Mouse (Mus musculus): ENCODE results near the gene Hoga1. TPM values are rescaled to one million over a fixed set of nuclear protein-coding genes. Genes with fewer than 3 reads are reported as not detected.
A peak's percentile ranks its signal among the peaks of the same experiment; 100 is the strongest.
"Not testable (repeated sequence)": the region's sequence is repeated elsewhere in the genome, so short reads cannot be mapped to it uniquely, and the experiment has no call there.

The Hoga1 gene
- total RNA-seq, 2 experiments from 2014 or later: 7.1 to 8.8 TPM

DNA sequence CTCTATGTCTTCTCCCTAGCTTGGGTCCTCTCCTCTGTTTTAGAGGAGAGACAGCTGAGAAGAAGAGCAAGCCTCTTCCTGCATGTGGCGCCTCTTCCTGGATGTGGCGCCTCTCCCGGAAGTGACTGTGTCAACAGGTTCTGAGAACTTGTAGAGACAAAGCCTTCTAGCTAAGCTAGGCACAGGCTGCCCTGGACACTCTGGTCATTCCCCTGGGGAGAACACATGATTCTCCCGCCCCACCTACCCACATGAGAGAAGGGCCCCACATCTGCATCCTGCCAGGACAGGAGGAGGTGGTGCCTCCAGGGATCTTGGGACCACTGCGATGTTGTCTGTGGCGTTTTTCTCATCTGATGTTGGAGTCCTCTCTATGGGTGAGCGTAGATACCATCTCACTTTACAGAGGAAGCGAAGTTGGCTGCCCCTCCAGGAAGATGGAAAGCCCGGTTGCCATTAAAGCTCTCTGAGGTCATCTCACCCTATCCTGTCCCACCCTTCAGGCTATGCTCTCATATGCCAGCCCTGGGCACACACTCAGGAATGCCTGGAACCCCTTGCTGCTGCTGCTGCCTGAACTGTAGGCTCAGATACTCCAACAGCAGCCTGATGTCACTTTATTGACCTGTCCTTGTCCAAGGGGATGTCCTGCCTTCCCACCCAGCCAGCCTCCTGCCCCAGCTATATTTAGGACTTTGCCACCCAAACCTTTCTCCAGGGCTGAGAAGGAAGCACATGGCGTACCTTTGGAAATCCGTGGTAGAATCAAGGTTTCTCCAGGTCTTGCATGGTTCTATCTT, 23.2 kb downstream of the Hoga1 start:
- DNase-seq (ENCODE audit: low spot score in 2 of 2): no peak

DNA sequence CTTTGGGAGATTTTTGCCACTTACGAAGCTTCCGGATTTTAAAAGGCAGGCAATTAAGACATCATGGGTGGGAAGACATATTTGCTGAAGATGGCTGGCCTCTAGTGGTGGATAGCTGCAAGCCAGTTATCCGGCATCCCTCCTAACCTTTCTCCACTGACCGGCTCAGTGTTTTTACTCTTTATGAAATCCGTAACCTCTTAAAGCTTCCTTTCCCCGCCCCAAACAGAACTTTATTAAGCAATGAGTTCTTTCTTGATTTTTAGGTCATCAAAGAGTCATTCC, 23.8 kb downstream of the Hoga1 start:
- no peak for DNase-seq (ENCODE audit: low spot score in 2 of 2)

DNA sequence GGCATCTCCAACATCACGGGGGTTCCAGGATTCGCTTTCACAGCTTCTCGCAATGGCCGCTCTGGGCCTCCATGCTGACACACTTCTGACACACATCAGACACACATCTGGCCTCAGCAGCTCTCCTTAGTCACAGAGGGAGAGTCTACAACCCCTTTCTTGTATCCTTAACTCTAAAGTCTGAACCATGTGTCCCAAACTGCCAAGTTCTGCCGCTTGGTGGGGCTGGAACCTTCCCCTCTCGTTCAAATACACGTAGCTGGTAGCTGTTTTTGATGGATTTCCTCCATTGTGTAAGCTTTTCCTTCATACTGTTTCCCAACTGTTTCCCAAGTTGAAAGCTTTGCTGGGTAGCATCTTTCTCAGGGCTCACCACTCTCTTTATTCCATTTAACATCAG, 25.8 kb downstream of the Hoga1 start:
- DNase-seq (ENCODE audit: low spot score in 2 of 2): no peak

DNA sequence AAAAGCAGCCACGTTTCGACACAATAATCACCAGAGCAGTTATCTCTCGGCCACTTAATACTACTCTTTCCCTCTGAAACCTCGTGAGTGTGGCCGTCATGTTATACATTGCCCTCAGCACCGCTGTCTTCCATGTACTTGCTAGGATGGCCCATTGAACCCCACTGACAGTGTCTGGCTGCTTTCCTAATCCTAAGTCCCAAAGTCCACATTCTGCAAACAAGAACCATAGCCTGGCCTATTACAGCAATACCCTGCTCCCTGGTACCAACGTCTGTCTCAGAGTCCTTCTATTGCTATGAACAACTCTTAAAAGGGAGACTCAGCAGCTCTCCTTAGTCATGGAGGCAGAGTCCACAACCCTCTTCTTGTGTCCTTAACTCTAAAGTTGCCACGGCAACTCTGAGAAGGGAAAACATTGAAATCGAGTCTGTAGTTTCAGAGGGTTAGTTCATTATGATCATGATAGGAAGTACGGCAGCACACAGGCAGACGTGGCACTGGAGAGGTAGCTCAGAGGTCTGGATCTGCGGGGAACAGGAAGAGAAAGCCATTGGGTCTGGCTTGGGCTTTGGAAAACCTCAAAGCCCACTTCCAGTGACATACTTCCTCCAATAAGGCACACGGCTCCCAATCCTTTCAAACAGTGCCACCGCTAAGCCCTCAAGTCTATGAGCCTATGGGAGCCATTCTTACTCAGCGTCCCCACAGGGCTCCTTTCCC, 26.6 kb downstream of the Hoga1 start:
- DNase-seq (ENCODE audit: low spot score in 2 of 2): no peak

DNA sequence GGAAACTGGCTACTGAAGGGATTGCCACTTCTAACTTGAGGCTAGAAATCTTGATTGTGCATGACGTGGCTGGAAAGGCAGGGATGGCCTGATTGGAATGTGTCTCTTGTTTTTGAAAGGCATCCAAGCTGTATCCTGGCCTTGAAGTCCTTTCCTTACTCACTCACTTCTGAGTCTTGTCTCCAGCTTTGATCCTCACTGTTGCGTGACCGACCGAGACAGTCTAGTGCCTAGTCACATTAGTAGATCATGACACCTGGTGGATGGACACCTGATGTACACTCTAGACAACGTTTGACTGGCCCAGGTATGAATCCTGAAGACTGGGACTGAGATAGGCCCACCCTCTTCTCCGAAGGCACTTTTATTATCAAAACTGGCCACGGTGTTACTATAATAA, 27.4 kb downstream of the Hoga1 start:
- DNase-seq (ENCODE audit: low spot score in 2 of 2): no peak

DNA sequence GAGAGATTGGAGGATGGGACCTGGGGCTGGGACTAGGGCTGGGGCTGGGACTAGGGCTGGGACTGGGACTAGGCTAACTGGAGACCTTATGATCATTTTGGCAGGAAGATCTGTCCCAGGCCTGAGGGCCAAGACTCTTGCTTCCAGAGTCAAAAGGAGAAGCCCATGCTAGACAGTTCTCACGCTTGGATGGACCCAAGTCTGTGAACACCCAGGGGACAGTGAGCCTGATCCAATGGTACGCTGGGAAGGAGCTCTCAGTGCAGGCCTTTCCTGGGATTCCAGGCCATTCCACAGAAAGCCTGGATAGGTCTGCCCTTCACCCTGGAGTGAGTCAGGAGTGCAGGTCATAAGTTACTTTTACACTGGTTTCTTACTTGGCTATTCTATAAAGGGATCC, 29.6 kb downstream of the Hoga1 start:
- no peak for DNase-seq (ENCODE audit: low spot score in 2 of 2)

DNA sequence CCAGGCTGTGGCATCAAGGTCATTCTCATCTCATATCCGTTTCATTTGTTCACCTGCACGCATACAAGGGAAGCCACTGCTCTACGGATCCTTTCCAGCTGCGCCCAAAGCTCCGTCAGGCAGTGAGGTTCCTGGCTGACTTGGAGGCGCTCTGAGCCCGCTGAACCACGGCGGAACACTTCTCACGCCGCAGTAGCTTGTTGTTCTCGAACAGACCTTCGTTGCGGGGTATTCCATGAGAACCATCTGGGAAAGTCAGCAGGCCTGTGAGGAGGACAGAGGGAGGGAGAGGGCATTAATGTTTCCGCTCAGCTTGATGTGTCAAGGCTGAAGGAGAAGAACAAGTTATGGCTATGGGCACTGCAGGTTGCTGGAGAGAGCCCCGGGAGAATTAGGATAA, 30.6 kb downstream of the Hoga1 start:
- DNase-seq (ENCODE audit: low spot score in 2 of 2): no peak

DNA sequence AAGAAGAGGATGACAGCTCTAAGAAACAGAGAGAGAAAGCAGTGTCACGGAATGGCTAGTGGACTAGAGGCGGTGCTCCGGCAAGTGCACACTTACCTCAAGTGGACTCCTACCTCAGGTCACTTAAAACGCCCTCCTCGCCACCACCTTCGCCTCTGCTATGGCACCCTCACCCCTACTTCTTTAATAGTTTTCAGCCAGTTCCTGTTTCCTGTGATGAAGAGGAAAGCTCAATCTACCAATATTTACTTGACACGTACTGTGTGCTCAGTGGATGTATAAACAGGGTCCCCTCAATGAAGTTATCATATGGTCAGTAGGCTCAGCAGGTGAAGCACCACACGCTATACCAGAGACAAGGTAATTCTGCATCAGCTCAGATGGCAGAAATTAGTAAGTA, 33.2 kb downstream of the Hoga1 start:
- DNase-seq (ENCODE audit: low spot score in 2 of 2): no peak

DNA sequence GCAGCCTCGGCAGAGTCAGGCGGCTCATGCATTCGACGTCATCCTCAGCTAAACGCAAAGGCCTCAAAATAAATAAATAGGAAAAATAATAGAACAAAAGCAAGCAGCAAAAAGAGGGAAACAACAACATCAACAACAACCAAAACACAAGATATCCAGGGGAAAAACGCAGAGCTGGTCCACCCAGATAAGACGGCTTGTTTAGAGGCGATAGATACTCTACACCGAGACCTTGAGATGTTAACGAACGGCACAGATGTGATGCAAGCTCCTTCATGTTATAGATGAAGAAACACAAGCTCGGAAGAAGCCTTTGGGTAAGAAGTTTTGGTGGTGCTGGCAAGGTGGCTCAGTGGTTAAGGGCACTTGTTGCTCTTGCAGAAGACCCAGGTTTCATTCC, 33.6 kb downstream of the Hoga1 start:
- no peak for DNase-seq (ENCODE audit: low spot score in 2 of 2)

DNA sequence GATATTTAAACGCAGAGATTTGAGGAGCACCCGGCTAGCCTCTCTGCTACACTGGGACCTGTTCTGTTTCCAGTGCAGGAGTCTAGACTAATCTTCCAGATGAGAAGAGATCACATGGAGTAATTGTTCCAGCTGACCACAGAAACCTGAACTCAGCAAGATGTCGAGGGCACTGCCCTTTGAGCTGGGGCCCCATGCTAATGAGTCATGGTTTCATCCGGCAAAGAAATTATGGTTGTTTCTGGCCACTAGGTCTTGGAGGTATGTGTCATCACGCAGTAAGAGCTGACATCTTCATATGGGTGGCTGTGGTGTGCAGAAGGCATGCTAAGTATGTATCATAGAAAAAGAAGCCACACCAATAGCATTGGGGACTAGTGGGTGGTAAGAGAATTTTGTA, 34.5 kb downstream of the Hoga1 start:
- no peak for DNase-seq (ENCODE audit: low spot score in 2 of 2)

DNA sequence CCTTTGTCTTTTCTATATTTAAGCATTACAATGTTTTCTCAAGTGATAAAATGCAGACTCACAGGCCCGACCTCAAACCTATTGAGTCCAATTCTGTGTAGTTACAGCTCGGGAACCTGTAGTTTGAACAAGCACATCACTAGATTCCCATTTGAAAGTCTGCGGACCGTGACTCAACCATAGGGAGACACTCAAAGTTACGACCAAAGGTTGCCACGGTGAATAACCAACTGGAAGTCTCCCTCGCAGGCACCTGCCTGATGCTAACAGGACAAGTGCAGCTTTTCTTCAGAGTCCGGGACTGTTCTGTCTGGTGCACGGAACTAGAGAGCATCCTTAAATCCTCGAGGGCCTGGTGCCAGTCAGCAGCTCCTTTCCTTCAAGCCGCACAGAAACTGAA, 35.1 kb downstream of the Hoga1 start:
- no peak for DNase-seq (ENCODE audit: low spot score in 2 of 2)

DNA sequence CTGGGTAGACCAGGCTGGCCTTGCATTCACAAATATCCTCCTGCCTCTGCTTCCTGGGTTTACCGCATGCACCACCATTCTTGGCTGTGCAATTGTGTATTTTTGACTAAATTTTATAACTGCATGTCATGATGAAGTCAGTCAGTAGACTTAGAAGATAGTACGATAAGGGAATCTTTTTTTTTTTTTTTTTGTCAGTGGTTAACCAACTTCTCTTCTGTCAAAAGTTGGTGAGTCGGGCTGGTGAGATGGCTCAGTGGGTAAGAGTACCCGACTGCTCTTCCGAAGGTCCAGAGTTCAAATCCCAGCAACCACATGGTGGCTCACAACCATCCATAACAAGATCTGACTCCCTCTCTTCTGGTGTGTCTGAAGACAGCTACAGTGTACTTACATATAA, 36.2 kb downstream of the Hoga1 start:
- DNase-seq (ENCODE audit: low spot score in 2 of 2): not testable (repeated sequence)

DNA sequence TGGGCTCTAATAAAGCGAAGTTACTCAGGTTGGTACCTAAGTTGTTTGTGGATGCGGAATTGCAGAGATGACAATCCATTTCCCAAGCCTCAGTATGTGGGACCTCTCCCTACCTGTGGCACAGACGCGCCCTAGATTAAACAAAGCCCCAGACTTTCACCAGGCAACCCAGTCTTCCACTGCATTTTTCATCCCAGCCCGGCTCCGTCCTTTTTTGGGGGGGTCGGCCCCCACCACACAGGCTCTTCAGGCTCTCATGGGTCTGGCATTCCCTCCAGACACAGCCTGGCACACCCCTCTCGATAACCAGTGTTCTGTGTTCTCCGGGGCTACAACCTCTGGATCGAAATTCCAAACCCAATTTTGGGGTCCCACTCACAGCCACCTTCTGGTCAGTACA, 40.3 kb downstream of the Hoga1 start:
- no peak for DNase-seq (ENCODE audit: low spot score in 2 of 2)

DNA sequence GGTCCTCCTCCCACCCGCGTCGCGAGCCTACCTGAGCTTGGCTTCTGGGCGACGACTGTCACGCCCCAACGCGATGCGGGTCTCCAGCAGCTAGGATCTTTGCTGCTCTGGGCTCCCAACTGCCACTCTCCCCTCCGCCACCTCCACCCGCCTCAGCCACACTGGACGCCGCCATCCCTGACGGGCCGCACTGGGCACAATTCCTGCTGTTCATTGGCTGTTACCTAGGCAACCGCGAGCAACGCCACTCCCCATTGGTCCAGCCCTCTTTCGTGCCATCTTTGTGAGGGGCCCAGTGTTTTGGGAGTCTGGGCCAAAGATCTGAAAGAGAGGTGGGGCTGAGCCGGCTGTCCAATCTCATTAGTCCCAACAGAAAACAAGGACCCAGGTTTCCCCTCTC, 40.8 kb downstream of the Hoga1 start, which contains the start of gene Morn4:
Morn4 (minus strand) TSS at position 192 of the 400 bp plus-strand sequence.
- peak; percentile 36 to 70 for DNase-seq (ENCODE audit: low spot score in 2 of 2)

DNA sequence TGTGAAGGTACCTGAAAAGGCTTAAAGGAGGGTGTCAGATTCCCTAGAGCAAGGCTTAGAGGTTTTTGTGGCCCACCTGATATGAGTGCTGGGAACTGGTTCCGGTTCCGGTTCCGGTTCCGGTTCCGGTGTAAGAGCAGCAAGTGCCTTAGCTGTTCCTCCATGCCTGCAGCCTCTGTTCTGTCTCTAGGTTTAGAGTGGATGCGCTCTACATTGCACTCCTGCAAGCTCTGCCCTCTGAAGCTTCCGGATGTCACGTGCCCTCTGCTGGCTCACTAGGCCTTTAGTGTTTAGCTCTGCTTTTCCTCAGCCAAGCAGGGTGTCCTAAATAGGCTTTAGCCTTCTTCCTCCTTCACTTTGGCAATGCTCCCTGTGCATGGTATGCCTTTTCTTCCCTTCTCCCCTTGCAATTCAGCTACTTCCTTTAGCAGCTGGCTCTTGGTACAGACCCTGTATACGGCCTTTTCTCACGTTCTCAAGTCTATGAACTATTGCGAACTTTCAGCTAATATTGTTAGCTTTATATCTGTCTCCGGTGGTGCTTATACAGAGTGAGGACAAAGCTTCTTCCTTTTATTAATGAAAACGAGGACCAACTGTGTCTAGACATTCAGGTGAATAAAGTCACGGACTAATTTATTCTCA, 43.8 kb downstream of the Hoga1 start:
- DNase-seq (ENCODE audit: low spot score in 2 of 2): peak in 1 of 2 experiments; percentile 32

DNA sequence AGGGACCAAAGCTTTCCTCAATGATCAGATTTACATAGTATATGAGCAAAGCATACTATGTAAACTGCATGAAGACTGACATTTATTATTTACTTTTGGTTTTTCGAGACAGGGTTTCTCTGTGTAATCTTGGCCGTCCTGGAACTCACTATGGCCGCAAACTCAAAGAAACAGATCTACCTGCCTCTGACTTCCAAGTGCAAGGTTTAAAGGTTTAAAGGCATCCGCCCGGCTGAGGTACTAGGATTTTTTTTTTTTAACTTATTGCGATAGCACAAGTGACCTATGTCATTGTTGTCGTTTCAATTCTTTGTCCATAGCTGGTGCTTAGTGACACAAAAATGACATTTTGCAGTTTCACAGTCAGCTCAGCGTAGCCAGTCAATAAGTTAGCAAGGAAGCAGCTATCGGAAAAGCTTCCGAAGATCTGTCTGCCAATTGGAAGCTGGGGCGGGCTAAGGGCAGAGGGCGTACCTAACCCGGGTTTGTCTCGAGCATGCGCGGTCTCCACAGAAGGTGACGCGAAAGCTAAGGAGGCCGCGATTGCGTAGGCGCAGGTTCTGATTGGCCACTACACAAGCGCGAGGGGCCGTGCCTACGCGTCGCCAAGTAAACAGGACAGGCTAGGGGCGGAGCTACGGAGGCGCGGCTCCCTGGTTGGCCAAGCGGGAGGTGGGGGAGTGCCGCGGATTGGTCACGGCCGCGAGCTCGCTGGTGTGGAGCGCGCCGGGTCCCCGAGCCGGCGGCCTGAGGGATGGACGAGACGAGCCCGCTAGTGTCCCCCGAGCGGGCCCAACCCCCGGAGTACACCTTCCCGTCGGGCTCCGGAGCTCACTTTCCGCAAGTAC, 44.6 kb downstream of the Hoga1 start, which contains the start of gene Pi4k2a:
Pi4k2a (plus strand) TSS at position 723 of the 848 bp plus-strand sequence.
- peak; percentile 93 to 98 for DNase-seq (ENCODE audit: low spot score in 2 of 2)

DNA sequence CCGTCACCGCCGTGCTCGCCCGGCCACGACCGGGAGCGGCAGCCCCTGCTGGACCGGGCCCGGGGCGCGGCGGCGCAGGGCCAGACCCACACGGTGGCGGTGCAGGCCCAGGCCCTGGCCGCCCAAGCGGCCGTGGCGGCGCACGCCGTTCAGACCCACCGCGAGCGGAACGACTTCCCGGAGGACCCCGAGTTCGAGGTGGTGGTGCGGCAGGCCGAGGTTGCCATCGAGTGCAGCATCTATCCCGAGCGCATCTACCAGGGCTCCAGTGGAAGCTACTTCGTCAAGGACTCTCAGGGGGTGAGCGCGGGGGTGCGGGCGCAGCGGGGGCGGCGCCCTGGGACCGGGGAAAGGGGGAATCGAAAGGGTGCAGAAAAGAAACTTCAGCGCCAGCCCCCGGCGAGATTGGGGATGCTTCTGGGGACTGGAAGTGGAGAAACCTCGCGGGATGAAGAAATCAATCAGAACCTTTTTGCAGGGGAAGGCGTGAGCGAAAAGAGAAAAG, 45.3 kb downstream of the Hoga1 start:
- peak in 1 of 2 experiments; percentile 37 for DNase-seq (ENCODE audit: low spot score in 2 of 2)

DNA sequence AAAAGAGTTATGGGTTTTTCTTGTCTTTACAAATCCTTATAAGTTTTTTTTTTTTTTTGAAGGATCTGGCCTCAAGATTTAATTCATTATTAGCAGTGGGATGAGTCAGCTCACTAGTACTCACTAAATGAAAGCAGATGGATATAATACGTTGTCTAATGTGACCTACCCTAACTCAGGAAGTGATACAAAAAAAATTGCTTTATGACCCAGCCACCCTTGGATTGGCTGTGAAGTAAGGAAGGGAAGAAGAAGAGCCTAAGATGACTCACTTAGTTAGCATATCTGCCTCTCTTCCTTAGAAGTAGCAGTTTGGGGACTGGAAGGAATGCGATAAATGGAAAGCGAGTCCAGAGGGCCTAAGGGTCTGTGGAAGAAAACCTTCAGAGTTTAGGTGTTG, 54.0 kb downstream of the Hoga1 start:
- no peak for DNase-seq (ENCODE audit: low spot score in 2 of 2)

DNA sequence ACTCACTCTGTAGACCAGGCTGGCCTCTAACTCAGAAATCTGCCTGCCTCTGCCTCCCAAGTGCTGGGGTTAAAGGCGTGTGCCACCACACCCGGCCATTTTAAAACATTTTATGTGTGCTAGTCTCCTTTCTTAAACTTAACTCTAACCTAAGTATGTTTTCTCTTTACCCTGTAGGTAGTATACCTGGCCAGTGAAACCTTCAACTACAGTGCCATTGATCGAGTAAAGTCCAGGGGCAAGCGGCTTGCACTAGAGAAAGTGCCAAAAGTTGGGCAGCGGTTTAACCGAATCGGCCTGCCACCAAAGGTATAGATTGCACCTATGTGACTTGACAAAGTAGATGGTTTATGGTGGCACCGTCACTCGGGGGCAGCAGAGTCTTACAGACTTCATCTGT, 59.3 kb downstream of the Hoga1 start:
- no peak for DNase-seq (ENCODE audit: low spot score in 2 of 2)

DNA sequence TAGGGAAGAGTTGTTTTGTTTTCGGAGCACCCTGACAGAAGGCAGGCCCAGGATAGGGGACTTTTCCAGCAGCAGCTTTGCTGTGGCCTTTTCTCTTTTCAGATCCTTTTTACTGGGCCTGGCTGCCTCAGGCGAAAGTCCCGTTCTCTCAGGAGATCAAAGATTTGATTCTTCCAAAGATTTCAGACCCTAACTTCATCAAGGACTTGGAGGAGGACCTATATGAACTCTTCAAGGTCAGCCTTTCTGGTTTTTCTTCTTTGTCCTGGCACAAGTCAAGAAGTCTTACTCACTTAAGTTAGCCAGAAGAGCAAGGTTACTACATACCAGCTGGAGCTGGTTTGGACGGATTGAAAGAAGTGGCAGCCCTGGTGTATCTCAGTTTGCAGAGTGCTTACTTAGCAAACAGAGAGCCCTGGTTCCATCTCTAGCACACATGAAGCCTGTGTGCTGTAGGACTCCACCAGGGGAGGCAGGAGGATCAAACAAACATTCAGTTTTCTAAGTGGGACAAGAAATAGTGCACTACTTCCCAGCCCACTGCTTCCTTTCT, 70.4 kb downstream of the Hoga1 start:
- no peak for DNase-seq (ENCODE audit: low spot score in 2 of 2)

DNA sequence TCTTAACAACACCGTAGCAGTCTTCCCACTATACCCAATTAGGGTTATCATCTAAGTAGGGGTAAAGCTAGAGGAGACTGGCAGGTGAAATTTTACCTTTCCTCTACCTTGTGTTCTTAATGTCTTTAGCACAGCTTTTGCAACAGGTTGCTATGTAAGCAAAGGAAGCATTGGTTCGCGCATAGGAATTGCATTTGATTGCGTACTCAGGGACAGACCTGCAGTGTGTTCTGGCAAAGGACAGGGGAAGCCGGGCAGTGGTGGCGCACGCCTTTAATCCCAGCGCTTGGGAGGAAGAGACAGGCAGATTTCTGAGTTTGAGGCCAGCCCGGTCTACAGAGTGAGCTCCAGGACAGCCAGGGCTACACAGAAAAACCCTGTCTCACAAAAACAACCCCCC, 72.7 kb downstream of the Hoga1 start:
- DNase-seq (ENCODE audit: low spot score in 2 of 2): no peak
